Mouse (Mus musculus) E14TG2a.4 (cell line): ENCODE measurements around the gene Lrrc8d.

Experiments
- H3K27me3 ChIP-seq: 2 replicates; pipeline ENCODE4 v1.6.1; 2014; ENCODE audit warnings: low read length, control low read depth; ENCODE audit not compliant: insufficient read depth
- H3K36me3 ChIP-seq: 2 replicates; pipeline ENCODE4 v1.6.1; 2014; ENCODE audit warnings: low read length, control low read depth; ENCODE audit not compliant: insufficient read depth
- H3K4me1 ChIP-seq: replicated peaks from 2 replicates; pipeline ENCODE4 v1.6.1; 2014; ENCODE audit warnings: low read depth, low read length, control low read depth
- H3K4me3 ChIP-seq: replicated peaks from 2 replicates; pipeline ENCODE4 v1.5.1; 2014; ENCODE audit warnings: mild to moderate bottlenecking, low read length
- H3K9me3 ChIP-seq: 2 replicates; pipeline ENCODE4 v1.6.1; 2014; ENCODE audit warnings: low read length, control low read depth
- CTCF ChIP-seq: conservative IDR thresholded peaks from 2 replicates; pipeline ENCODE4 v1.5.1; 2014; ENCODE audit warnings: low read length
- NANOG ChIP-seq: IDR thresholded peaks from 2 replicates; pipeline ENCODE4 v1.6.1; 2014; ENCODE audit warnings: borderline replicate concordance, low read length, mixed read lengths
- POU5F1 ChIP-seq: IDR thresholded peaks from 2 replicates; pipeline ENCODE4 v1.6.1; 2014; ENCODE audit warnings: low read length, borderline replicate concordance

The Lrrc8d gene

DNA sequence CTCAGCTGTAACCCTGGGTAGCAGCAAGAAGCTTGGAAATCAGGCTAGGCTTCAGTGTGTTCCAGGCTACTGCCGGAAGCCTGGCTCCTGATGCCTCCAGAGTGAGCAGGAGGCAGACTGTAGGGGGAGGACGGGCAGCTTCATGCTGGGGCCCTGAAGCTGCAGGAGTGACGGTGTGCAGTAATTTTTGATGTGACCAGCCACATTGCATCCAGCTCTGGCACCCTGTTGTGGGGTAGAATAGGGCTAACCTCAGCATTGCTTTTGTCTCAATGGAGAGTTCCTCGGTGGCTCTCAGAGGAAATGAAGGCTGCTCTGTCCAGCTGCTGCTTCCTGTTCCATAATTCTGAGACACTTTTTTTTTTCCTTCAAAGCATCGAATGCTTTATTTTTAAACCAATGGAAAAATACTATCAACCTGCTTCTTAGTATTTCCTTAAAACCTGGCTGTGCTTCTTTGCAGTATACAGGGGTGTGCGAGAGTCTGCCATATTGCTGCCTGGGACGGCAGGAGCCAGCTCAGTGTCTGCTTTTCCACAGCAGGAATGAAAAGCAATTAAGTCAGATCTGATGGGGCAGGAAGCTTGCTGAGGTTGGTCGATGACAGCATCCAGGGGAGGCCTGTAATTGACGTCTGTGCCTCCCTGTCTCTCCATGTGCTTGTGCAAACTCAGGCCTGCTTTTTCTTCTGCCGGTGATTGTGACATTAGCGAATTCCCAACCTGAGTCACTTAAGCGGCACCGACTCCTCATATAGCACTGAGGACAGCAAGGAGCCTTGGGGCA is 100.3 kb downstream of the Lrrc8d start:
- TF ChIP-seq CTCF (no peak), POU5F1 (no peak), NANOG (no peak)
- peaks cover 1% of the 10 kb centered on the region; the same call in 1 of the 2 replicates for H3K9me3 ChIP-seq
- peaks cover 40% of the 10 kb centered on the region for H3K4me1 ChIP-seq
- H3K4me3 ChIP-seq = no peak overlapping the region
- H3K36me3 ChIP-seq = peaks cover 8% of the 10 kb centered on the region
- no peaks in the 10 kb centered on the region for H3K27me3 ChIP-seq

- H3K36me3 ChIP-seq = peaks cover 16% of the 10 kb centered on the region
- TF ChIP-seq CTCF (no peak), POU5F1 (no peak), NANOG (no peak)
Observed at GRCm38 (mm10) chr5:105801031-105801529, 101.3 kb downstream of the Lrrc8d start.

DNA sequence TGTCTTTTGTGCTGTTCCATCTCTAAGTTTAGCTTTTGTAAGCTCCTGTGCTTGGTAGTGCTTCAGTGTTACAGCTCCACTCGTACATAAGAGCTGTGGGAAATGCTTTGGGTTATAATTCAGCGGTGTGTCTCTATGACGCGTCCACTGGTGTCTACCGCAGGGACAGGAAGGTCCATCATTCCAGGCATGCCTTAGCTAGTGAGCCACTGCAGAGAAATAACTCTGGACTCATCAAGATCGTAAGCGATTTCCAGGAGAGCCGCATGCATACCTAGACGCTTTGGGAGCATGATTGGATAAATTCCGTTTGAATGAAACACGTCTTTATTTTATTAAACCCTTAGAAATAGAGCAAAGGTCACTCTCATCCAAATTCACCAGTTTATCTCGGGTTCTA is 106.2 kb downstream of the Lrrc8d start:
- H3K9me3 ChIP-seq = peaks cover 14% of the 10 kb centered on the region
- H3K36me3 ChIP-seq = peaks cover 31% of the 10 kb centered on the region
- H3K27me3 ChIP-seq = no peaks in the 10 kb centered on the region
- H3K4me1 ChIP-seq = peaks cover 37% of the 10 kb centered on the region
- no peak for TF ChIP-seq POU5F1
- no peak for TF ChIP-seq NANOG
- no peak for TF ChIP-seq CTCF
- H3K4me3 ChIP-seq = no peak overlapping the region

More at GRCm38 (mm10) chr5:105801031-105801529, 101.3 kb downstream of the Lrrc8d start:
- Histone ChIP-seq H3K27me3 (no peaks in the 10 kb centered on the region), H3K4me3 (no peak overlapping the region), H3K9me3 (peaks cover 12% of the 10 kb centered on the region), H3K4me1 (peaks cover 37% of the 10 kb centered on the region)

- no peak overlapping the region for H3K4me3 ChIP-seq
- peaks cover 27% of the 10 kb centered on the region for H3K4me1 ChIP-seq
- H3K36me3 ChIP-seq = peaks cover 46% of the 10 kb centered on the region
- no peaks in the 10 kb centered on the region for H3K27me3 ChIP-seq
- no peak for TF ChIP-seq CTCF
- no peak for TF ChIP-seq POU5F1
- no peak for TF ChIP-seq NANOG
- H3K9me3 ChIP-seq = peaks cover 14% of the 10 kb centered on the region
Observed at GRCm38 (mm10) chr5:105807461-105807860, 107.7 kb downstream of the Lrrc8d start.

DNA sequence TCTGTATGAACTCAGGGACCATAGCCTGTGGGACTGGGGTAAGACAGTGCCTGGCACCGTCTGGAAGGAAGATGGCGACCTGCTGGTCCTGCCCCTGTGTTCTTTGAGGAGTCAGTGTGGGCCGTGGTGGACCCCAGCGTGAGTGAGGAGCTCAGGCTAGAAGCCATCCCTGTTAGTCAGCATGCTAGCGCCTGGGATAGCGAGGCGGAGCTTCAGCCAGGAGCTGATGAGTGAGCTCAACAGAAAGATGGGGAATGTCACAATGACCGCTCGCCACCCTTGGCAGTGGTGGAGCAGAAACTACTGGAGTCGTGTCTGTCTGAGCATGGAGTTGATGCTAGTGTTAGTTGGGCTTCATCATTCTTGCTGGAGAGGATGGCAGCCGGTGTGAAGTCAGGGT is 109.3 kb downstream of the Lrrc8d start:
- no peaks in the 10 kb centered on the region for H3K27me3 ChIP-seq
- H3K4me1 ChIP-seq = peaks cover 27% of the 10 kb centered on the region
- TF ChIP-seq NANOG (no peak), POU5F1 (no peak), CTCF (no peak)
- H3K36me3 ChIP-seq = peaks cover 56% of the 10 kb centered on the region
- H3K4me3 ChIP-seq = no peak overlapping the region
- peaks cover 14% of the 10 kb centered on the region for H3K9me3 ChIP-seq

- no peaks in the 10 kb centered on the region for H3K9me3 ChIP-seq
- no peak for TF ChIP-seq CTCF
- TF ChIP-seq POU5F1 = no peak
- TF ChIP-seq NANOG = no peak
- no peak overlapping the region for H3K4me3 ChIP-seq
- H3K4me1 ChIP-seq = peaks cover 24% of the 10 kb centered on the region
- peaks cover 76% of the 10 kb centered on the region for H3K36me3 ChIP-seq
- H3K27me3 ChIP-seq = no peaks in the 10 kb centered on the region
Observed at GRCm38 (mm10) chr5:105813036-105813435, 113.3 kb downstream of the Lrrc8d start.

DNA sequence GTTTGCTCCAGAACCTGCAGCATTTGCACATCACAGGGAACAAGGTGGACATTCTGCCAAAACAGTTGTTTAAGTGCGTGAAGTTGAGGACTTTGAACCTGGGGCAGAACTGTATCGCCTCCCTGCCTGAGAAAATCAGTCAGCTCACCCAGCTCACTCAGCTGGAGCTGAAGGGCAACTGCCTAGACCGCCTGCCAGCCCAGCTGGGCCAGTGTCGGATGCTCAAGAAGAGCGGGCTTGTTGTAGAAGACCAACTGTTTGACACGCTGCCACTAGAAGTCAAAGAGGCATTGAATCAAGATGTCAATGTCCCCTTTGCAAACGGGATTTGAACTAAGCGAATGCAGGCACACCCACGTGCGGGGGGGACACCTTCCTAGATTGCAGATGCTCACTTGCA is 114.2 kb downstream of the Lrrc8d start:
- no peak for TF ChIP-seq POU5F1
- no peak for TF ChIP-seq CTCF
- no peak for TF ChIP-seq NANOG
- H3K36me3 ChIP-seq = peaks cover 79% of the 10 kb centered on the region
- no peak overlapping the region for H3K4me3 ChIP-seq
- H3K4me1 ChIP-seq = peaks cover 24% of the 10 kb centered on the region
- H3K27me3 ChIP-seq = no peaks in the 10 kb centered on the region
- no peaks in the 10 kb centered on the region for H3K9me3 ChIP-seq

DNA sequence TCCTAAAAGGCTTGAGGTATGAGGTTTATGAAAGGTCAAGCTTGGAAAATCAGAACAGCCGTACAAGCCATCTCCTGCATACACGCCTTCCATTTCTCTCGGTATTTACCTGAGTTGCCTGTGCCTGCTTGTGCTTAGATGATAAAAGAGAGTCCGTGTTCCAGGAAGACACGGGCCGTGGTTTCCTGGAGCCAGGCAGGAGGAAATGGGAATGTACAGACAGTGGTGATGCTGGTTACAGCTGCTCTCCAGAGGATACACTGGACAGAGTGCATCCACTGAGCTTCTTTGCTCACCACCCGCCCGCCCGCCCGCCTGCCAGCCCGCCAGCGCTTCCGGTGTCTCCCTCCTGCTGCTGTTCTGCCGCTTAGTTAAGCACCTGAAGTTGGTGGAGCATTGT is 116.3 kb downstream of the Lrrc8d start:
- Histone ChIP-seq H3K4me1 (peaks cover 35% of the 10 kb centered on the region), H3K36me3 (peaks cover 68% of the 10 kb centered on the region), H3K27me3 (no peaks in the 10 kb centered on the region), H3K4me3 (no peak overlapping the region), H3K9me3 (no peaks in the 10 kb centered on the region)
- TF ChIP-seq NANOG = no peak
- no peak for TF ChIP-seq CTCF
- no peak for TF ChIP-seq POU5F1
